Comparison of ENCODE assay signal across 26 mouse cellular contexts in genomic region chr1:162723610-162724009, GRCm38 (mm10). TPM values are rescaled to one million over a fixed set of nuclear protein-coding genes. Genes with fewer than 3 reads are reported as not detected.
DNase-seq lines count a peak whose midpoint lies in the region; ATAC-seq and TF ChIP-seq lines count a peak whose summit lies in the region.
"Had no signal": no experiment of that assay in that cellular context is flagged by ENCODE, and none has a peak within 500 bp of the region (broad histone marks: within the 10 kb centered on the region; RNA-seq: fewer than 3 reads in every experiment).

No protein-coding gene starts in this region.

- H3K9ac ChIP-seq in limb, embryonic 11.5 days (ENCODE audit: low read length), result no peak overlapping the region
- H3K9ac ChIP-seq in intestine, embryonic 16.5 days (ENCODE audit: low read depth, low read length), result no peak overlapping the region
- H3K9ac ChIP-seq in liver, embryonic 14.5 days (replicated peaks), result no peak overlapping the region; the same call in none of the 2 replicates
- H3K9ac ChIP-seq: embryonic facial prominence, embryonic 13.5 days; heart, embryonic 13.5 days; hindbrain, embryonic 12.5 days; limb, embryonic 15.5 days had no signal

- TF ChIP-seq CTCF in liver, embryonic 14.5 days (IDR thresholded peaks at IDR 0.05; ENCODE audit: low read depth), result no peak
- TF ChIP-seq CTCF in left cerebral cortex, adult 2 months (IDR thresholded peaks at IDR 0.05), result no peak
- no peak for TF ChIP-seq CTCF in cerebellum, adult 2 months (IDR thresholded peaks at IDR 0.05; ENCODE audit: borderline replicate concordance, insufficient read depth, low read depth, low read length)

- TF ChIP-seq EP300 in liver, embryonic 14.5 days (IDR thresholded peaks at IDR 0.05; ENCODE audit: low read depth), result no peak

- intact Hi-C loops in left cerebral cortex, adult 2 months (cut with DNase I), result no loop called here

- H3K4me1 ChIP-seq in limb, embryonic 11.5 days (ENCODE audit: control insufficient read depth, insufficient read depth, low read length), result no peaks in the 10 kb centered on the region
- no peaks in the 10 kb centered on the region for H3K4me1 ChIP-seq in limb, embryonic 10.5 days
- H3K4me1 ChIP-seq in intestine, embryonic 16.5 days (ENCODE audit: control insufficient read depth, insufficient read depth, low read length), result no peaks in the 10 kb centered on the region
- peaks cover 12% of the 10 kb centered on the region in 2 experiments for H3K4me1 ChIP-seq in liver, embryonic 14.5 days (replicated peaks; ENCODE audit: control insufficient read depth in 2 of 2, insufficient read depth in 2 of 2, low read length in 1 of 2)
- H3K4me1 ChIP-seq in cerebellum, adult 2 months (ENCODE audit: control insufficient read depth, insufficient read depth, low read length), result no peaks in the 10 kb centered on the region
- H3K4me1 ChIP-seq: embryonic facial prominence, embryonic 13.5 days; hindbrain, embryonic 12.5 days had no signal

- H3K4me2 ChIP-seq in limb, embryonic 11.5 days (ENCODE audit: low read depth, severe bottlenecking), result no peak overlapping the region
- H3K4me2 ChIP-seq in intestine, embryonic 16.5 days (ENCODE audit: low read depth, low read length), result no peak overlapping the region
- peak overlapping the region; percentile 33 for H3K4me2 ChIP-seq in liver, embryonic 14.5 days (ENCODE audit: low read depth)
- H3K4me2 ChIP-seq: embryonic facial prominence, embryonic 13.5 days; heart, embryonic 13.5 days; hindbrain, embryonic 12.5 days; limb, embryonic 15.5 days; midbrain, embryonic 11.5 days had no signal

- peak; percentile 12 for DNase-seq in limb, embryonic 11.5 days (ENCODE audit: low spot score)
- DNase-seq in limb, embryonic 10.5 days (ENCODE audit: low spot score), result no peak
- peak; percentile 34 to 45 (median 39) for DNase-seq in liver, embryonic 14.5 days (ENCODE audit: low read depth in 3 of 3, low spot score in 3 of 3)
- DNase-seq in left cerebral cortex, adult 11 months (ENCODE audit: low spot score), result no peak
- no peak for DNase-seq in heart, adult 9 months (ENCODE audit: low spot score in 2 of 2)
- DNase-seq in left cerebral cortex, adult 2 months (ENCODE audit: extremely low spot score in 1 of 2, low spot score in 2 of 2), result no peak
- DNase-seq in cerebellum, adult 2 months, result no peak
- DNase-seq: adrenal gland, postnatal 25 days; cerebellum, adult 8-10 months; cerebellum, postnatal 36 days; embryo, embryonic 11 days; gastrocnemius, postnatal 25 days; heart, adult 18-20 months; kidney, postnatal 25 days; right cerebral cortex, adult 18-20 months; right cerebral cortex, postnatal 4 days; thymus, adult 2 months had no signal

- H3K4me3 ChIP-seq in limb, embryonic 11.5 days (ENCODE audit: low read depth, low read length), result no peak overlapping the region
- no peak overlapping the region for H3K4me3 ChIP-seq in limb, embryonic 10.5 days
- H3K4me3 ChIP-seq in intestine, embryonic 16.5 days (ENCODE audit: low read length), result no peak overlapping the region
- no peak overlapping the region for H3K4me3 ChIP-seq in liver, embryonic 14.5 days (ENCODE audit: insufficient read depth in 1 of 2, low read depth in 2 of 2, low read length in 2 of 2)
- no peak overlapping the region for H3K4me3 ChIP-seq in left cerebral cortex, adult 2 months
- H3K4me3 ChIP-seq in cerebellum, adult 2 months (replicated peaks; ENCODE audit: insufficient read depth, low read depth, low read length), result no peak overlapping the region
- H3K4me3 ChIP-seq: embryonic facial prominence, embryonic 13.5 days; heart, embryonic 13.5 days; hindbrain, embryonic 12.5 days; layer of hippocampus, adult 2 months; limb, embryonic 15.5 days had no signal

- no peaks in the 10 kb centered on the region for H3K27me3 ChIP-seq in limb, embryonic 11.5 days (ENCODE audit: control insufficient read depth, insufficient read depth, low read length)
- H3K27me3 ChIP-seq in limb, embryonic 10.5 days (ENCODE audit: low read depth, poor library complexity, severe bottlenecking), result no peaks in the 10 kb centered on the region
- H3K27me3 ChIP-seq in intestine, embryonic 16.5 days (replicated peaks; ENCODE audit: control insufficient read depth, insufficient read depth, low read length), result no peaks in the 10 kb centered on the region
- H3K27me3 ChIP-seq in liver, embryonic 14.5 days (ENCODE audit: control insufficient read depth, insufficient read depth, low read length), result no peaks in the 10 kb centered on the region
- H3K27me3 ChIP-seq in cerebellum, adult 2 months (ENCODE audit: control insufficient read depth, insufficient read depth, low read length), result no peaks in the 10 kb centered on the region
- H3K27me3 ChIP-seq: embryonic facial prominence, embryonic 13.5 days; heart, embryonic 13.5 days; hindbrain, embryonic 12.5 days; limb, embryonic 15.5 days had no signal

- H3K9me3 ChIP-seq in limb, embryonic 11.5 days (ENCODE audit: control insufficient read depth, low read length), result no peaks in the 10 kb centered on the region
- H3K9me3 ChIP-seq in limb, embryonic 10.5 days (replicated peaks), result no peaks in the 10 kb centered on the region
- H3K9me3 ChIP-seq in intestine, embryonic 16.5 days (ENCODE audit: control insufficient read depth, low read length), result no peaks in the 10 kb centered on the region
- H3K9me3 ChIP-seq in liver, embryonic 14.5 days (ENCODE audit: control insufficient read depth, low read length), result no peaks in the 10 kb centered on the region
- H3K9me3 ChIP-seq: embryonic facial prominence, embryonic 13.5 days; heart, embryonic 13.5 days; hindbrain, embryonic 12.5 days; limb, embryonic 15.5 days had no signal

- no peak overlapping the region for H3K27ac ChIP-seq in limb, embryonic 11.5 days (replicated peaks; ENCODE audit: low read depth, low read length)
- H3K27ac ChIP-seq in limb, embryonic 10.5 days, result no peak overlapping the region
- no peak overlapping the region for H3K27ac ChIP-seq in intestine, embryonic 16.5 days (ENCODE audit: low read length)
- H3K27ac ChIP-seq in liver, embryonic 14.5 days, result peak overlapping the region; percentile 6
- no peak overlapping the region for H3K27ac ChIP-seq in left cerebral cortex, adult 2 months
- H3K27ac ChIP-seq in cerebellum, adult 2 months (ENCODE audit: insufficient read depth, low read length), result no peak overlapping the region
- H3K27ac ChIP-seq: embryonic facial prominence, embryonic 13.5 days; heart, embryonic 13.5 days; hindbrain, embryonic 12.5 days; layer of hippocampus, adult 2 months; limb, embryonic 15.5 days; macrophage had no signal

- ATAC-seq in limb, embryonic 11.5 days (ENCODE audit: insufficient number of reproducible peaks, low FRiP score, low TSS enrichment, low read depth), result no peak
- peak; percentile 83 for ATAC-seq in intestine, embryonic 16.5 days
- peak; percentile 99 for ATAC-seq in liver, embryonic 14.5 days (ENCODE audit: insufficient read depth)
- ATAC-seq: forebrain, embryonic 16.5 days had no signal

- TF ChIP-seq POLR2A in cerebellum, adult 2 months (IDR thresholded peaks at IDR 0.05; ENCODE audit: borderline replicate concordance, insufficient read depth, low read length), result no peak

- H3K36me3 ChIP-seq in limb, embryonic 11.5 days (ENCODE audit: control insufficient read depth, insufficient read depth, low read length), result peaks cover 5% of the 10 kb centered on the region; the same call in 1 of the 2 replicates
- H3K36me3 ChIP-seq in limb, embryonic 10.5 days, result peaks cover 81% of the 10 kb centered on the region
- H3K36me3 ChIP-seq in intestine, embryonic 16.5 days (ENCODE audit: control insufficient read depth, insufficient read depth, low read length), result peaks cover 7% of the 10 kb centered on the region
- peaks cover 36% of the 10 kb centered on the region for H3K36me3 ChIP-seq in liver, embryonic 14.5 days (replicated peaks; ENCODE audit: control insufficient read depth, insufficient read depth, low read depth)

RNA-seq across cellular contexts. Expression of gene Prrc2c, which starts 16.7 kb away (rescaled TPM):
- 168 and 186 TPM in 2 replicates for polyA plus RNA-seq in limb, embryonic 11.5 days (2014; fragmentation: Nextera tagmentation; extraction: Ambion mirVana)
- 144 and 146 TPM in 2 replicates for polyA plus RNA-seq in limb, embryonic 10.5 days (2016; fragmentation: Nextera tagmentation; extraction: Ambion mirVana)
- 87.1 and 112 TPM in 2 replicates for polyA plus RNA-seq in intestine, embryonic 16.5 days (2015; fragmentation: Nextera tagmentation; extraction: Ambion mirVana)
- polyA plus RNA-seq in liver, embryonic 14.5 days (2012; rRNA removed), result 10.6 and 12.9 TPM in 2 replicates
- polyA plus RNA-seq in liver, embryonic 14.5 days (2014; fragmentation: Nextera tagmentation; extraction: Ambion mirVana), result 34.3 and 34.8 TPM in 2 replicates
- 100 to 1,000 TPM; 218 to 220 TPM for total RNA-seq in left cerebral cortex, adult 2 months (2021)
- 49.5 and 52.3 TPM in 2 replicates for polyA plus RNA-seq in cerebellum, adult 2 months (2012; rRNA removed)

Comparison
In these comparisons a context has a peak if more than half of its experiments do, and no peak if none do; other contexts are left out.
1. DNase-seq: peak in limb, embryonic 11.5 days (single experiment) and liver, embryonic 14.5 days (3 of 3); none in limb, embryonic 10.5 days (single experiment), left cerebral cortex, adult 11 months (single experiment), heart, adult 9 months (0 of 2), left cerebral cortex, adult 2 months (0 of 2) and cerebellum, adult 2 months (0 of 2).